Mouse (Mus musculus): ENCODE measurements around the gene Dcxr. TPM values are rescaled to one million over a fixed set of nuclear protein-coding genes. Genes with fewer than 3 reads are reported as not detected.

The Dcxr gene
- total RNA-seq, 4 experiments from 2014 or later: 41.6 to 142 (median 76.2) TPM

Other genes starting within 250 kb of the Dcxr start
- 10 to 100 TPM; 77.6 to 95.8 (median 90.1) TPM for gene Mrpl12, start 242.7 kb downstream of the Dcxr start, total RNA-seq (2022)
- 100 to 1,000 TPM; 121 to 174 (median 163) TPM for gene Slc25a10, start 235.4 kb downstream of the Dcxr start, total RNA-seq (2022)
- gene Gcgr, start 196.6 kb downstream of the Dcxr start, total RNA-seq (2022): 1 to 10 TPM in 3 of 4 experiments, under 1 TPM in 1; 0.87 to 4.0 (median 2.3) TPM
- 10 to 100 TPM; 62.9 to 67.8 (median 65.3) TPM for gene Mcrip1, start 177.6 kb downstream of the Dcxr start, total RNA-seq (2022)
- 1 to 10 TPM in 3 of 4 experiments, under 1 TPM in 1; 0.78 to 2.8 (median 1.2) TPM for gene Ppp1r27, start 176.1 kb downstream of the Dcxr start, total RNA-seq (2022)
- 100 to 1,000 TPM; 439 to 580 (median 550) TPM for gene P4hb, start 154.0 kb downstream of the Dcxr start, total RNA-seq (2022)
- gene Arhgdia, start 145.7 kb downstream of the Dcxr start, total RNA-seq (2022): 100 to 1,000 TPM; 356 to 389 (median 365) TPM
- 100 to 1,000 TPM in 1 of 4 experiments, 10 to 100 TPM in 3; 52.1 to 102 (median 72.7) TPM for gene Alyref, start 128.9 kb downstream of the Dcxr start, total RNA-seq (2022)
- gene Anapc11, start 128.9 kb downstream of the Dcxr start, total RNA-seq (2022): 100 to 1,000 TPM in 2 of 4 experiments, 10 to 100 TPM in 2; 90.3 to 112 (median 98.6) TPM
- 1 to 10 TPM in 2 of 4 experiments, not detected in 2; 1.3 to 2.1 TPM for gene Npb, start 118.8 kb downstream of the Dcxr start, total RNA-seq (2022)
- 100 to 1,000 TPM; 201 to 310 (median 259) TPM for gene Pcyt2, start 109.3 kb downstream of the Dcxr start, total RNA-seq (2022)
- gene Sirt7, start 102.0 kb downstream of the Dcxr start, total RNA-seq (2022): 10 to 100 TPM; 61.1 to 97.1 (median 75.7) TPM
- 10 to 100 TPM; 53.2 to 74.4 (median 69.7) TPM for gene Mafg, start 93.7 kb downstream of the Dcxr start, total RNA-seq (2022)
- gene Pycr1, start 83.5 kb downstream of the Dcxr start, total RNA-seq (2022): 1 to 10 TPM in 3 of 4 experiments, under 1 TPM in 1; 0.73 to 2.0 (median 1.3) TPM
- gene Myadml2, start 79.1 kb downstream of the Dcxr start, total RNA-seq (2022): 1 to 10 TPM in 1 of 4 experiments, under 1 TPM in 2, not detected in 1; 0.65 to 1.2 (median 0.81) TPM
- gene Notum, start 66.1 kb downstream of the Dcxr start, total RNA-seq (2022): 1 to 10 TPM; 5.1 to 9.0 (median 7.2) TPM
- gene Aspscr1, start 54.3 kb downstream of the Dcxr start, total RNA-seq (2022): 100 to 1,000 TPM; 101 to 108 (median 106) TPM
- gene Cenpx, start 13.5 kb downstream of the Dcxr start, total RNA-seq (2022): 10 to 100 TPM; 49.3 to 61.7 (median 55.7) TPM
- gene Lrrc45, start 13.4 kb downstream of the Dcxr start, total RNA-seq (2022): 10 to 100 TPM; 26.1 to 57.9 (median 42.3) TPM
- gene Rac3, start 5.8 kb downstream of the Dcxr start, total RNA-seq (2022): 10 to 100 TPM; 11.1 to 23.9 (median 15.9) TPM
- gene Cbr2, start 4.8 kb upstream of the Dcxr start, total RNA-seq (2022): 10 to 100 TPM in 1 of 4 experiments, 1 to 10 TPM in 3; 4.8 to 11.4 (median 6.5) TPM
- 10 to 100 TPM in 3 of 4 experiments, 1 to 10 TPM in 1; 9.3 to 13.1 (median 11.6) TPM for gene Hmga1b, start 35.5 kb upstream of the Dcxr start, total RNA-seq (2022)
- 10 to 100 TPM; 17.3 to 21.4 (median 20.5) TPM for gene Rfng, start 56.9 kb upstream of the Dcxr start, total RNA-seq (2022)
- 100 to 1,000 TPM; 138 to 150 (median 147) TPM for gene Gps1, start 57.0 kb upstream of the Dcxr start, total RNA-seq (2022)
- gene Dus1l, start 69.1 kb upstream of the Dcxr start, total RNA-seq (2022): 10 to 100 TPM; 62.8 to 71.6 (median 70.5) TPM
- gene Fasn, start 97.3 kb upstream of the Dcxr start, total RNA-seq (2022): 1,000 to 10,000 TPM in 1 of 4 experiments, 100 to 1,000 TPM in 3; 300 to 1,377 (median 701) TPM
- gene Ccdc57, start 205.6 kb upstream of the Dcxr start, total RNA-seq (2022): 10 to 100 TPM in 3 of 4 experiments, 1 to 10 TPM in 1; 9.9 to 24.5 (median 15.1) TPM
- gene Slc16a3, start 221.2 kb upstream of the Dcxr start, total RNA-seq (2022): 1 to 10 TPM in 3 of 4 experiments, under 1 TPM in 1; 0.55 to 1.7 (median 1.5) TPM